Mouse (Mus musculus) CH12.LX (cell line): ENCODE results near the gene Prkce. TPM values are rescaled to one million over a fixed set of nuclear protein-coding genes. Genes with fewer than 3 reads are reported as not detected.

Experiments
- DNase-seq: peaks from one replicate; pipeline ENCODE4 v3.0.0-alpha.2; 2013; ENCODE audit errors: extremely low read depth
- H3K27ac ChIP-seq: 2 replicates; pipeline ENCODE4 v1.5.1; 2012; ENCODE audit warnings: low read depth, mild to moderate bottlenecking, control low read depth, moderate library complexity; ENCODE audit not compliant: insufficient read depth
- H3K27me3 ChIP-seq: replicated peaks from 2 replicates; pipeline ENCODE3; 2012; ENCODE audit warnings: inconsistent platforms
- H3K36me3 ChIP-seq, 2 experiments: replicated peaks in 1 of 2; 2 replicates each; pipeline versions ENCODE3 to v1.6.1; 2012; ENCODE audit warnings: inconsistent platforms in 1 of 2, low read length in 1 of 2, mild to moderate bottlenecking in 1 of 2, mixed read lengths in 1 of 2, moderate library complexity in 1 of 2; ENCODE audit not compliant: control insufficient read depth in 1 of 2, insufficient read depth in 1 of 2
- H3K4me1 ChIP-seq, 2 experiments: 2 replicates each; pipeline ENCODE4 v1.6.1; 2012; ENCODE audit warnings: inconsistent platforms in 1 of 2, moderate library complexity in 1 of 2; ENCODE audit not compliant: insufficient read depth in 2 of 2, control insufficient read depth in 1 of 2
- H3K4me2 ChIP-seq: 2 replicates; pipeline ENCODE4 v1.6.1; 2012; ENCODE audit warnings: low read depth, mild to moderate bottlenecking, control low read depth; ENCODE audit not compliant: poor library complexity, insufficient read depth, severe bottlenecking
- H3K4me3 ChIP-seq, 3 experiments: fragments of 150-350 bp in 1 of 3; sonication (generic) in 1 of 3; replicated peaks in 1 of 3; 2 replicates each; pipeline versions ENCODE3 to v1.5.1; 2011 to 2012; ENCODE audit warnings: low read depth in 2 of 3, low read length in 2 of 3, mild to moderate bottlenecking in 2 of 3, moderate library complexity in 2 of 3, control low read depth in 1 of 3, improper control_type of control experiment in 1 of 3, inconsistent platforms in 1 of 3, mixed read lengths in 1 of 3; ENCODE audit not compliant: poor library complexity in 1 of 3
- H3K79me2 ChIP-seq: replicated peaks from 2 replicates; pipeline ENCODE4 v1.6.1; 2012; ENCODE audit warnings: mild to moderate bottlenecking, moderate library complexity; ENCODE audit not compliant: control insufficient read depth, poor library complexity, insufficient read depth, severe bottlenecking; ENCODE audit errors: extremely low read depth
- H3K9ac ChIP-seq: 2 replicates; pipeline ENCODE4 v1.6.1; 2012; ENCODE audit warnings: low read depth, mild to moderate bottlenecking, control low read depth, moderate library complexity; ENCODE audit not compliant: insufficient read depth
- H3K9me3 ChIP-seq: replicated peaks from 2 replicates; pipeline ENCODE3; 2012; ENCODE audit warnings: low read length, inconsistent platforms, mixed read lengths
- CTCF ChIP-seq, 2 experiments: IDR thresholded peaks in 1 of 2; conservative IDR thresholded peaks in 1 of 2; 2 replicates each; pipeline ENCODE4 v1.5.1; 2011 to 2012; ENCODE audit warnings: low read depth in 2 of 2, low read length in 2 of 2, improper control_type of control experiment in 1 of 2, inconsistent platforms in 1 of 2, mild to moderate bottlenecking in 1 of 2, moderate library complexity in 1 of 2
- ELF1 ChIP-seq: IDR thresholded peaks from 2 replicates; pipeline ENCODE4 v1.6.1; 2014; ENCODE audit warnings: low read depth, mild to moderate bottlenecking, inconsistent platforms, low read length, improper control_type of control experiment
- EP300 ChIP-seq: IDR thresholded peaks from 2 replicates; pipeline ENCODE4 v1.6.1; 2011; ENCODE audit warnings: low read length, improper control_type of control experiment
- ETS1 ChIP-seq: conservative IDR thresholded peaks from 2 replicates; pipeline ENCODE4 v1.6.1; 2012; ENCODE audit warnings: low read depth, mild to moderate bottlenecking, inconsistent platforms, low read length, improper control_type of control experiment, moderate library complexity
- GABPA ChIP-seq: IDR thresholded peaks from 2 replicates; pipeline ENCODE4 v1.6.1; 2012; ENCODE audit warnings: low read depth, low read length, improper control_type of control experiment, inconsistent platforms; ENCODE audit not compliant: insufficient replicate concordance
- IRF4 ChIP-seq: IDR thresholded peaks from 2 replicates; pipeline ENCODE4 v1.6.1; 2014; ENCODE audit warnings: low read depth, mild to moderate bottlenecking, inconsistent platforms, low read length, improper control_type of control experiment
- KAT2A ChIP-seq: IDR thresholded peaks from 2 replicates; pipeline ENCODE4 v1.6.1; 2012; ENCODE audit warnings: low read length, improper control_type of control experiment, inconsistent platforms; ENCODE audit not compliant: insufficient replicate concordance
- MAFK ChIP-seq: IDR thresholded peaks from 2 replicates; pipeline ENCODE4 v1.6.1; 2011; ENCODE audit warnings: low read length, improper control_type of control experiment; ENCODE audit not compliant: insufficient replicate concordance
- MAX ChIP-seq: IDR thresholded peaks from 2 replicates; pipeline ENCODE4 v1.6.1; 2011; ENCODE audit warnings: low read length, improper control_type of control experiment
- NELFE ChIP-seq: IDR thresholded peaks from 2 replicates; pipeline ENCODE4 v1.6.1; 2011; ENCODE audit warnings: low read depth, low read length, improper control_type of control experiment
- NRF1 ChIP-seq: IDR thresholded peaks from 2 replicates; pipeline ENCODE4 v1.6.1; 2014; ENCODE audit warnings: low read depth, mild to moderate bottlenecking, inconsistent platforms, low read length, improper control_type of control experiment, moderate library complexity
- POLR2A ChIP-seq: IDR thresholded peaks from 2 replicates; pipeline ENCODE4 v1.6.1; 2011; ENCODE audit warnings: low read depth, mild to moderate bottlenecking, improper control_type of control experiment, low read length
- RAD21 ChIP-seq: IDR thresholded peaks from 2 replicates; pipeline ENCODE4 v1.6.1; 2011; ENCODE audit warnings: low read depth, mild to moderate bottlenecking, low read length, improper control_type of control experiment, moderate library complexity
- RCOR1 ChIP-seq: conservative IDR thresholded peaks from 2 replicates; pipeline ENCODE4 v1.6.1; 2012; ENCODE audit warnings: low read depth, mild to moderate bottlenecking, inconsistent platforms, low read length, improper control_type of control experiment
- SMC3 ChIP-seq: IDR thresholded peaks from 2 replicates; pipeline ENCODE4 v1.6.1; 2011; ENCODE audit warnings: low read depth, low read length, improper control_type of control experiment
- UBTF ChIP-seq: IDR thresholded peaks from 2 replicates; pipeline ENCODE4 v1.6.1; 2012; ENCODE audit warnings: low read depth, mild to moderate bottlenecking, inconsistent platforms, low read length, improper control_type of control experiment, moderate library complexity
- USF1 ChIP-seq: IDR thresholded peaks from 2 replicates; pipeline ENCODE4 v1.6.1; 2014; ENCODE audit warnings: low read depth, mild to moderate bottlenecking, inconsistent platforms, low read length, improper control_type of control experiment
- USF2 ChIP-seq: conservative IDR thresholded peaks from 2 replicates; pipeline ENCODE4 v1.6.1; 2011; ENCODE audit warnings: low read depth, low read length, improper control_type of control experiment
- ZC3H11A ChIP-seq: IDR thresholded peaks from 2 replicates; pipeline ENCODE4 v1.6.1; 2012; ENCODE audit warnings: low read depth, mild to moderate bottlenecking, inconsistent platforms, low read length, improper control_type of control experiment
- dilution Hi-C: fragments of 300-500 bp; cut with MboI; formaldehyde crosslinking; loops from 2 replicates; pipeline ENCODE4 v1.14.3; 2020; ENCODE audit warnings: low sequenced_read_pairs; ENCODE audit not compliant: extremely low pct_unique_long_range_greater_than_20kb, extremely low pct_ligation_motif_present
- in situ Hi-C: fragments of 300-500 bp; cut with MboI; formaldehyde crosslinking; loops from 3 replicates; pipeline ENCODE4 v1.14.3; 2019; ENCODE audit warnings: low sequenced_read_pairs, low pct_ligation_motif_present, low pct_unique_long_range_greater_than_20kb, mixed read lengths
- polyA plus RNA-seq: library from polyadenylated mRNA; unstranded; fragments of >175 nt; gene quantifications from 2 replicates; pipeline ENCODE4 v1.2.1, GENCODE M21; 2012; ENCODE audit warnings: low read depth; ENCODE audit not compliant: insufficient read length
- total RNA-seq, 2 experiments: library from RNA; depleted of rRNA; stranded (reverse); fragments of 300-350 nt in 1 of 2; fragments of >200 nt in 1 of 2; gene quantifications; 2 replicates each; pipeline ENCODE4 v1.2.3; 2012 to 2014

Gene Prkce
- total and polyA plus RNA-seq, 3 experiments = 4.1 to 13.2 (median 11.4) TPM

- peaks cover 0 to 29% of the 10 kb centered on the region in 2 experiments for H3K36me3 ChIP-seq
- TF ChIP-seq ETS1 (no peak), MAFK (no peak), NRF1 (no peak), KAT2A (no peak), USF2 (no peak), ELF1 (no peak), UBTF (no peak), MAX (no peak), USF1 (no peak), ZC3H11A (no peak), SMC3 (no peak), GABPA (no peak), CTCF (conservative IDR thresholded peaks at IDR 0.05 in 1 of 2, IDR thresholded peaks at IDR 0.05 in 1 of 2; ENCODE audit: low read depth in 2 of 2, low read length in 2 of 2) (no peak), RCOR1 (no peak), NELFE (no peak), POLR2A (no peak), RAD21 (no peak)
- peaks cover 23 to 78% of the 10 kb centered on the region in 2 experiments for H3K4me1 ChIP-seq
- no peak overlapping the region for H3K9ac ChIP-seq
- peak overlapping the region; percentile 37; the same call in 1 of the 2 replicates for H3K4me2 ChIP-seq
- H3K27me3 ChIP-seq = no peaks in the 10 kb centered on the region
- 0 out of 2 replicates have a peak, but pooled peaks cover 9% of the 10 kb centered on the region for H3K79me2 ChIP-seq
- no peak for DNase-seq
- H3K9me3 ChIP-seq = no peaks in the 10 kb centered on the region
- dilution Hi-C loops = no loop called here
- peak overlapping the region in 1 of 3 experiments; percentile 4 for H3K4me3 ChIP-seq
- in situ Hi-C loops = no loop called here
- H3K27ac ChIP-seq = peak overlapping the region; percentile 12; the same call in 1 of the 2 replicates
These were observed 74.7 kb downstream of the Prkce start for GRCm38 (mm10) chr17:86242291-86242690.

GRCm38 (mm10) chr17:86243109-86243527 lies 75.5 kb downstream of the Prkce start:
- TF ChIP-seq EP300 (peak; percentile 59; the same call in 1 of the 2 replicates), POLR2A (0 out of 2 replicates have a peak, but pooled peaks have one; percentile 24), ZC3H11A (no peak), UBTF (no peak), MAX (peak; percentile 18; the same call in 1 of the 2 replicates), IRF4 (peak; percentile 78)
- DNase-seq = peak; percentile 41
- H3K4me3 ChIP-seq = peak overlapping the region in 1 of 3 experiments; percentile 0
- H3K79me2 ChIP-seq = 0 out of 2 replicates have a peak, but pooled peaks cover 9% of the 10 kb centered on the region
- H3K4me1 ChIP-seq = peaks cover 23 to 78% of the 10 kb centered on the region in 2 experiments
- H3K9me3 ChIP-seq = no peaks in the 10 kb centered on the region
- dilution Hi-C loops = no loop called here
- peak overlapping the region; percentile 3; the same call in 1 of the 2 replicates for H3K27ac ChIP-seq
- in situ Hi-C loops = no loop called here
- H3K27me3 ChIP-seq = no peaks in the 10 kb centered on the region
- peak overlapping the region; percentile 86 for H3K4me2 ChIP-seq
- H3K9ac ChIP-seq = no peak overlapping the region
- H3K36me3 ChIP-seq = peaks cover 0 to 30% of the 10 kb centered on the region in 2 experiments
